Mouse (Mus musculus) B cell, adult (primary cell): ENCODE data around the gene Ift80. TPM values are rescaled to one million over a fixed set of nuclear protein-coding genes. Genes with fewer than 3 reads are reported as not detected.

Experiments
- total RNA-seq: library from RNA; stranded (reverse); gene quantifications from 4 replicates; pipeline ENCODE4 v1.2.4, GENCODE M21; 2023; ENCODE audit not compliant: inconsistent age

Ift80 gene
- 10.9 to 13.9 TPM (median 12.6 TPM) in 4 replicates for total RNA-seq

DNA sequence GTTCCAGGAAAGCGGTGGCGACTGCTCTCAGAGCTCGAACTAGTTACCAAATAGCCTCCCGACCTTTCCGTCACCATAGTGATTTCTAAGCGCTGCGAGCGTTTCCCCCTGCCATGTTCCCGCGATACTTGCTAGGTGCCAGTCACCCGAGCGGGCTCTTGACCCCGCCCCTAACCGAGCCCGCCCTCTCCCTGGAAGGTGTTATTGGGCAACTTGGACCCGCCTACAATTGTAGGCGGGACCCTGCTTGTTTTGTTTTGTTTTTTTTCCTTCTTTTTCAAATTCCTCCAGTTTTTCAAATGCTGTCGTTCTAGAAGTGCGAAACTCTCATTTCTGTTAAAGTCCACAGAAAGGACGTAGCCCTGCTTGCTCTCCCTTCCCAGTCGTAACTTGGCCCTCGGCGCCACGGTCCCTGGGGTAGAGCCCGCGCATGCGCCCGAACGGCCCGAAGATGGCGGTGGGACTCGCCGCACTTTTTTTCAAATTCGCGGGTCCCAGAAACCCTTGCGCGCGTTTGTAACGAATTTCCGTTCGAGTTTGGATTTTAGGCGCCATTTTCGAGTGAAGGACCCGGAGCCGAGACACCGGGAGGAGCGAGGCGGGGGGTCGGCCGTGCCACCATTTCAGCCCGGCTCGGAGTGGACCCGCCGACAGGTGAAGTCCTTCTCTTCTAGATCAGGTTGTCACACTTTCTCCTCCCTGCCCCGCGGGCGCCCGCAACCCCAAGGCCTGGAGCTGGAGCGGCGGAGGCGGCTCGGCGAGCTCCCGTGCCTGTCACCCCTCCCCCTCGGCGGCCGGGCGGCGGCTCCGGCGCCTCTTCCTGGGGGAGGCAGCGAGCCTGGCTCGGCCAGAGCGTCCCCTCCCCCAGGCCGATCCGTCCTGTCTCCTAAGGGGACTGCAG, at the start of gene Ift80, which contains the start of gene Smc4:
Gene Ift80, minus strand, starts transcription at position 134 of the 901 bp plus-strand sequence.
Gene Smc4, plus strand, starts transcription at position 302 of the 901 bp plus-strand sequence.

DNA sequence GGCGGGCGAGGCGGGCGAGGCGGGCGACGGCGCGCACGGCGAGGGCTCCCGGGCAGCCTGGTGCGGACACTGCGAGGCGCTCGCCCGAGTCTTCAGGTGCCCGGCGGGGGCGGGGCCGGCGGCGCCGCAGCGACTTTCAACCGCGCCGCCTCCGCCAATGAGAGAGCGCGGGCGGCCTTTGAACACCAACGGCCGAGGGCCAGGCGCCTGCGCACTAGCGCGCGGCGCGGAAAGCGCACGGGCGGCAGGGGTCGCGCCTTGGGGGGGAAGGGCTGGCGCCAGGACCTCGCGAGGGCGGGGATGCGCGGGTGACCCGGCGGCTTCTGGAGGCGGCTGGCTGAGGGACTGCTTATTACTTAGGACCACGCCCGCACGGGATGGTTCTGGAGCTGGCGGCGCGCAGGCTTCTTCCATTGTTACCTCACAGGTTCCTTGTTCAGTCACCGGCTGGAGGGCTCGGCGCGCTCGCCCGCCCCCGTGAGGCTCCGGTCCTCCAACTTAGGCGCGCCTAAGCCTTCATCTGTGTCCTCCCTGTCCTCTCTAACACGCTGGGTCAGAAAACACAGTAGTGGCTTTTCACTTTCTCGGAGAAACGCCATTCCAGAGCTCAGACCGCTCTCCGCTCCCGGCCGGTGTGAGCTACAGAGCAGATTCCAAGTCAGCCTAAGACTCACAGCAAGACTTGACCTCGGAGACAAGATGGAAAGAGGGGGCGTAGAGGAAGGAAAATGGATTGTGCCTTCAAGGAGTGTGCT, 40.5 kb upstream of the Ift80 start, which contains the start of gene Trim59:
Gene Trim59, minus strand, starts transcription at position 111 of the 755 bp plus-strand sequence.

DNA sequence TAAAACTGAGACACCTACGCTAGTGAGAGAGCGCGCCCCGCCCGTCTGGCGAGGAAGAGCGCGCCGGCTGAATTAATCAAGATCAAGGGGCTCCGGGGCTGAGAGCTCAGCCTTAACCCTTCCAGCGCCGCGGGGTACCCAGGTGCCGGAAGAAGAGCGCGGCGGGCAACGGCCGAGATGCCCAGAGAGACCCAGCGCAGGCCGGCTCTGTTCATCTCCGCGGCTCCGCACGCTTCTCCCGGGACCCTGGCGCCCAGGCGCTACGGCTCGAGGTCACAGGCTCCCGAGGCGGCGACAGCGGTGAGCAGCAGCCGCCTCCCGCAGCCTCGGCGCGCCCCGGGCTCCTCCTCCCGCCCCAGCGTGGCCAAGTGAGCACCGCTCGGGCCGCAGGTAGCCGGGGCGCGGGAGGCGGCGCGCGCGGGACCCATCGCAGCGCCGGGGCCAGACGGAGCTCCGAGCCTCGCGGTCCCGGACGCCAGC, 135.1 kb downstream of the Ift80 start, which contains the start of gene 1110032F04Rik:
Gene 1110032F04Rik, plus strand, starts transcription at position 376 of the 480 bp plus-strand sequence.

Other genes with a start within 250 kb of the Ift80 start
- gene 1110032F04Rik, start 135.0 kb downstream of the Ift80 start, total RNA-seq: not detected in 4 replicates
- 94.1 to 108 TPM (median 102 TPM) in 4 replicates for gene Smc4, start 168 bp upstream of the Ift80 start, total RNA-seq
- 56.3 to 65.5 TPM (median 57.1 TPM) in 4 replicates for gene Trim59, start 40.2 kb upstream of the Ift80 start, total RNA-seq
- 105 to 137 TPM (median 124 TPM) in 4 replicates for gene Kpna4, start 122.5 kb upstream of the Ift80 start, total RNA-seq
- not detected in 4 replicates for gene Arl14, start 217.8 kb upstream of the Ift80 start, total RNA-seq